Mouse (Mus musculus) stomach, postnatal 0 days (tissue): ENCODE results near the gene Tpst1. TPM values are rescaled to one million over a fixed set of nuclear protein-coding genes. Genes with fewer than 3 reads are reported as not detected.
A peak's percentile ranks its signal among the peaks of the same experiment; 100 is the strongest.

Source experiments
- ATAC-seq: fragments of 200-750 bp; cut with Nextera tagmentation; 2 replicates; pipeline ENCODE4 v1.8.0; 2017; ENCODE audit not compliant: low FRiP score, low TSS enrichment
- DNase-seq: peaks from one replicate; pipeline ENCODE4 v3.0.0-alpha.2; 2016; ENCODE audit warnings: low spot score
- H3K27ac ChIP-seq: fragments of 300-500 bp; sonication (generic); replicated peaks from 2 replicates; pipeline ENCODE4 v1.5.1; 2014; ENCODE audit warnings: mild to moderate bottlenecking, control low read depth
- H3K27me3 ChIP-seq: fragments of 300-500 bp; sonication (generic); 2 replicates; pipeline ENCODE4 v1.6.1; 2014; ENCODE audit warnings: low read length; ENCODE audit not compliant: control insufficient read depth, insufficient read depth
- H3K36me3 ChIP-seq: fragments of 300-500 bp; sonication (generic); 2 replicates; pipeline ENCODE4 v1.6.1; 2014; ENCODE audit warnings: low read length, mixed read lengths; ENCODE audit not compliant: control insufficient read depth, insufficient read depth
- H3K4me1 ChIP-seq: fragments of 300-500 bp; sonication (generic); replicated peaks from 2 replicates; pipeline ENCODE4 v1.6.1; 2014; ENCODE audit warnings: antibody characterized with exemption; ENCODE audit not compliant: control insufficient read depth, insufficient read depth
- H3K4me2 ChIP-seq: fragments of 300-500 bp; sonication (generic); replicated peaks from 2 replicates; pipeline ENCODE4 v1.6.1; 2014; ENCODE audit warnings: low read depth, mild to moderate bottlenecking, control low read depth, moderate library complexity
- H3K4me3 ChIP-seq: fragments of 300-500 bp; sonication (generic); 2 replicates; pipeline ENCODE4 v1.5.1; 2014; ENCODE audit warnings: low read depth, low read length, control low read depth
- H3K9ac ChIP-seq: fragments of 300-500 bp; sonication (generic); 2 replicates; pipeline ENCODE4 v1.6.1; 2014; ENCODE audit warnings: mild to moderate bottlenecking, low read length, control low read depth, mixed read lengths
- H3K9me3 ChIP-seq: fragments of 300-500 bp; sonication (generic); 2 replicates; pipeline ENCODE4 v1.6.1; 2016; ENCODE audit warnings: low read length; ENCODE audit not compliant: control insufficient read depth
- CTCF ChIP-seq: IDR thresholded peaks from 2 replicates; pipeline ENCODE4 v1.5.1; 2016; ENCODE audit warnings: antibody characterized with exemption, low read depth, mild to moderate bottlenecking, moderate library complexity
- EP300 ChIP-seq: optimal IDR thresholded peaks from 2 replicates; pipeline ENCODE3; 2016; ENCODE audit warnings: antibody characterized with exemption
- WGBS: fragments of 180-500 bp; shearing (Covaris S2); extraction: QIAGEN DNeasy Blood & Tissue Kit; methylation state at CpG from one replicate; pipeline ENCODE4 v1.1.7; 2014; 5-methylcytosine and 5-hydroxymethylcytosine counted together
- polyA plus RNA-seq: library from polyadenylated mRNA; unstranded; fragments of >200 nt; fragmentation: Nextera tagmentation; extraction: Ambion mirVana; gene quantifications from 2 replicates; pipeline ENCODE4 v1.2.1, GENCODE M21; 2015

The Tpst1 gene
- polyA plus RNA-seq, 1 experiment from 2014 or later = 44.5 TPM

DNA sequence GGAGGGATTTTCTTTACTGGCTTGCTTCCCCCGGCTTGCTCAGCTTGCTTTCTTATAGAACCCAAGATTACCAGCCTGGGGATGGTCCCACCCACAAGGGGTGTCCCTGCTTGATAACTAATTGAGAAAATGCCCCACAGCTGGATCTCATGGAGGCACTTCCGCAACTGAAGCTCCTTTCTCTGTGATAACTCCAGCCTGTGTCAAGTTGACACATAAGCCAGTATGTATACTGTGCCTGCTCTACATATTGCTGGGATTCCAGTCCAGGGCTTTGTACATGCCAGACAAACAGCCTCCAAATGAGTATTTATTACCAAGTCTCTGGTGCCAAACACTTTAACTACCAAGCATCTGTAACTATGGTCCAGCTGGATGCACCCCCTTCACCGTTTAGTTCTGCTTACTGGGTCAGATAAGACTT lies 5.3 kb upstream of the Tpst1 start:
- no peak overlapping the region for H3K27ac ChIP-seq
- DNase-seq = no peak
- no peak for ATAC-seq

DNA sequence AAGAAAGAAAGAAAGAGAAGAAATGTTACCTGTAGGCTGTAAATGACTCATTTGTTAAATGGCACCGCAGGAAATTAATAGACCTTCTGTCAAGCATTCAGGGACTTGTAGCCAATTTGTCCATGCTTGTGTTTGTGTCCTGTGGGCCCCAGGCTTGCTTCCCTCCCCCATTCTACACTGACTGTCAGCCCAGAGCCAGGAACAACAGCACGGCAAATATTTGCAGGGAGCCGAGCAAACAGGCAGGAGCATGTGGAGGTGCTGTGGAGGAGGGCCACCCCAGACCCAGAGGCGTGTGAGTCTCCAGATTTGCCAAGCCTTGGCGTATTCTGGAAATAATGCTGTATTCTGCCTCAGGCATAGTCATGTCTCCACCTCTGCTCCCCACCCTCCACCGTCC lies 1.4 kb downstream of the Tpst1 start:
- peak overlapping the region; percentile 25; the same call in 1 of the 2 replicates for H3K4me2 ChIP-seq
- H3K27me3 ChIP-seq = no peaks in the 10 kb centered on the region; the same call in 1 of the 2 replicates
- no peak for TF ChIP-seq CTCF
- no peak for TF ChIP-seq EP300
- ATAC-seq (peak; percentile 79), DNase-seq (peak; percentile 76)
- peak overlapping the region; percentile 71 for H3K27ac ChIP-seq
- no peaks in the 10 kb centered on the region for H3K9me3 ChIP-seq
- no peak overlapping the region for H3K4me3 ChIP-seq
- no peak overlapping the region for H3K9ac ChIP-seq
- 50% methylated on average over 6 of the region's 6 CpGs for WGBS
- 0 out of 2 replicates have a peak, but pooled peaks cover 2% of the 10 kb centered on the region for H3K4me1 ChIP-seq
- H3K36me3 ChIP-seq = no peaks in the 10 kb centered on the region

More for the DNA sequence above, 5.3 kb upstream of the Tpst1 start:
- H3K4me1 ChIP-seq = no peaks in the 10 kb centered on the region
- H3K9me3 ChIP-seq = no peaks in the 10 kb centered on the region
- no peaks in the 10 kb centered on the region for H3K36me3 ChIP-seq
- TF ChIP-seq CTCF = no peak
- no peak for TF ChIP-seq EP300
- H3K9ac ChIP-seq = no peak overlapping the region
- WGBS = 56% methylated on average over 3 of the region's 3 CpGs
- H3K4me2 ChIP-seq = no peak overlapping the region
- no peak overlapping the region for H3K4me3 ChIP-seq
- H3K27me3 ChIP-seq = no peaks in the 10 kb centered on the region; the same call in 1 of the 2 replicates

DNA sequence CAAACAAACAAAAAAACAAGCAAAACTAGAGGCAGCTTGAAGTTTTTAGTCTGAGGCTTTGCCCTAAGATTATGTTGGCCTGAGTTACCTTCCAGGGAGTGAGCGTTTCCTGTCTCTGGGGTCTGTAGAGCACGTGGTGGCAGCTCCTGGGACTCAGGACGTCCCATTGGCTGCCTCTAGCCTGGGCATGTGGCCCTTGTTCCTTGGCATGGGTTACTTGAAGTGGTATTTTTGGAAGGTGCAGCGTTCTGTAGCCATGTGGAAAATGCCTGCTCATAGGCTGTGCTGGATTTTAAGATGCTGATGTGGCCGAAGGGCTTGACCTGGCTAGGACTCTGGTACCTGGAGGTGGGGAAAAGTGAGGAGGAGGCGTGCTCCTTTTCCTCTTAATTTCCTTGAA lies 3.3 kb downstream of the Tpst1 start:
- 61% methylated on average over 6 of the region's 6 CpGs for WGBS
- H3K4me3 ChIP-seq = no peak overlapping the region
- no peaks in the 10 kb centered on the region for H3K9me3 ChIP-seq
- H3K4me1 ChIP-seq = 0 out of 2 replicates have a peak, but pooled peaks cover 2% of the 10 kb centered on the region
- ATAC-seq (no peak), DNase-seq (no peak)
- no peak overlapping the region for H3K4me2 ChIP-seq
- no peaks in the 10 kb centered on the region for H3K36me3 ChIP-seq
- no peak overlapping the region for H3K9ac ChIP-seq
- no peaks in the 10 kb centered on the region for H3K27me3 ChIP-seq
- H3K27ac ChIP-seq = no peak overlapping the region
- no peak for TF ChIP-seq CTCF
- TF ChIP-seq EP300 = no peak

DNA sequence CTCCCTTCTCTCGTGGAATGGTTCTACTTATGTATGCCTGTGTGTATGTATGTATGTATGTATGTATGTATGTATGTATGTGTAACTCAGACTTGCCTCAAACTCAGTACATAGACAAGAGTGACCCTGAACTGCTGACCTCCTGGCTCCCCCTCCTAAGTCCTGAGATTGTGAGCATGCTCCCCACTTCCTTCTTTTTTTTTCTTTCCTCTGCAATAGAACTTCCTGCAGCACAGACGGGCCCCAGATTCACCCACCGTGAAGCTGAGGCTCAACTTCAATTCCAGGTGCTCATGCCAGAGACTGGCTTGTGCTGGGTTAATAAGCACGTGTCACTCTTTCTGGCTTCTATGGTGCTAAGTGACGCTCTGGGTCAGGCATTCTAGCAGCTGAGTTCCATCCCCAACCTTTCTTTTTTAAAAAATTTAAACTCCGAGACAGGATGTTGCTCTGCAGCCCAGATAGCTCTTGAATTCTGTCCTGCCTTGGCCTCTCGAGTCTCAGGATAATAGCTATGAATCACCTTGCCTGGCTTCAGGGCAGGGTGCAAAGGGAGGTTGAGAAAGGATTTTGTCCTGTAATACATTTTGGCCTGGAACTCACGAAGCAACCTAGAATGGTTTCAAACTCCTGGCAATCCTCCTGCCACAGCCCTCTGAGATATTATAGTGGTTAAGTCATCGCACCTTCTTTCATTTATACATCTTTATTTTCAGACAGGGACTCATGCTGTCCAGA lies 5.1 kb downstream of the Tpst1 start:
- no peak overlapping the region; the same call in 1 of the 2 replicates for H3K4me2 ChIP-seq
- no peak overlapping the region for H3K4me3 ChIP-seq
- TF ChIP-seq EP300 = no peak
- H3K9ac ChIP-seq = no peak overlapping the region
- no peaks in the 10 kb centered on the region for H3K36me3 ChIP-seq
- ATAC-seq (no peak), DNase-seq (no peak)
- no peaks in the 10 kb centered on the region for H3K9me3 ChIP-seq
- no peaks in the 10 kb centered on the region for H3K27me3 ChIP-seq
- H3K27ac ChIP-seq = peak overlapping the region; percentile 40; the same call in 1 of the 2 replicates
- WGBS = 63% methylated on average over 9 of the region's 9 CpGs
- H3K4me1 ChIP-seq = peaks cover 2% of the 10 kb centered on the region; the same call in 1 of the 2 replicates

DNA sequence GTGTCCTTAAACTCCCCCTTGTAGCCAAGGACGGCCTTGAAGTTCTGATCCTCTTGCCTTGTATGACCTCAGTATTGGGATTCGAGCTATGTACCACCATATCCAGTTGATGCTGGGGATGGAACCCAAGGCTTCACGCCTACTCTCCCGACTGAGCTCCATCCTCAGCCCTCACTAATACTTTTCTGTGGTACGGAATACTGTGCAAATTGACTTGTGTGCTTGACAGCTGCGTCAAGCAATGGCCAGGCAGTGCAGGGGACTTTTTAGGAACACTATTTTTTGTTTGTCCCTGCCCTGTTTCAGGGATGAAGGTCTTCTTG lies 5.7 kb downstream of the Tpst1 start:
- peaks cover 2% of the 10 kb centered on the region; the same call in 1 of the 2 replicates for H3K4me1 ChIP-seq
- H3K9ac ChIP-seq = peak overlapping the region; percentile 53; the same call in 1 of the 2 replicates
- no peaks in the 10 kb centered on the region for H3K9me3 ChIP-seq
- no peaks in the 10 kb centered on the region for H3K36me3 ChIP-seq
- TF ChIP-seq EP300 = no peak
- TF ChIP-seq CTCF = no peak
- DNase-seq (no peak), ATAC-seq (0 out of 2 replicates have a peak, but pooled peaks have one; percentile 1)
- H3K27ac ChIP-seq = peak overlapping the region; percentile 40; the same call in 1 of the 2 replicates
- peak overlapping the region; percentile 78 for H3K4me2 ChIP-seq
- 38% methylated on average over 6 of the region's 6 CpGs for WGBS
- H3K27me3 ChIP-seq = no peaks in the 10 kb centered on the region
- peak overlapping the region; percentile 73 for H3K4me3 ChIP-seq
